Mouse (Mus musculus): ENCODE results near the gene Pde8b.

Pde8b gene

DNA sequence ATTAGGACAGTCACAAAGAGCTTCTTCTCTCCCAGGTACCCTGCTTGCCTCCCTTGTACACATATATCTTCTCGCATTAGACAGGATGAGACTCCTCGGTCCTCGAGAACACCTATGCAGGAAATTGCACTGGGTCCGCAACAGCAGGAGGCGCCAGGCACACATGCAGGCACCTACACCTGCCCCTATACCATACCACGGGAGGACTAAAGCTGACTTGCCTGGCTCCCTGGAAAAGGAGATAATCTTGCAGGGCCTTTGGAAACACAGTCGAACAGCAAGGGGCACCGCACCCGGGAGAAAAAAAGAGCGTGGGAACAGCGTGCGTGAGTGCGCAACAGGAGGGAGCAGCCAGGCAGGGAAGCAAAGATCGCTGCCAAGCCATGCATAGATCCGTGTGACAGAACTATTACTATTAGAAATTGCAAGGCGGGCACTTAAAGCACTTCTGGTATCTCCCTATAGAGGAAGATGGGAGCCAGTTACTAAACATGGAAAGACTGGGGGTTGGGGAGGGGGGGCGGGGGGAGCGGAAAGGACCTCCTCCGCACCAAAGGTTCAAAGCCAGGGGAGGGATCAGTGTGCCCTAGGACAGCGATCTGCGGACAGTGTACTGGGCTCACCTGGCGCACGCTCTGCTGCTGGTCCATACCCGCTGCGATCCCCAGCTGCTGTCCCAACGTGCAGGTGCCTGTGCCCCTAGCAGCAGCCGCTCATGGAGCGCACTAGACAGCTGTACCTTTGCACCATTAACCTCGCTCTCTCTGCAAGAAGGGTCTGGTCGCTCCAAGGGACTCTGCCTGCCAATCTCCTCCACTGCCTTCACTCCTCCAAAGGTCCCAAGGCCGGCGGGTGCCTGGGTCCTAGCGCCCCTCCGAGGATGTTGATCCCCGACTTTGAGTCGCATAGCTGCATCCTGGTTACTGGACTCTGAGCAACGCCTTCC lies at the start of gene Pde8b:
Gene Pde8b (minus strand): TSS at position 826 of the 946 bp plus-strand sequence.
- 4% methylated on average over 37 of the region's 37 CpGs for WGBS

DNA sequence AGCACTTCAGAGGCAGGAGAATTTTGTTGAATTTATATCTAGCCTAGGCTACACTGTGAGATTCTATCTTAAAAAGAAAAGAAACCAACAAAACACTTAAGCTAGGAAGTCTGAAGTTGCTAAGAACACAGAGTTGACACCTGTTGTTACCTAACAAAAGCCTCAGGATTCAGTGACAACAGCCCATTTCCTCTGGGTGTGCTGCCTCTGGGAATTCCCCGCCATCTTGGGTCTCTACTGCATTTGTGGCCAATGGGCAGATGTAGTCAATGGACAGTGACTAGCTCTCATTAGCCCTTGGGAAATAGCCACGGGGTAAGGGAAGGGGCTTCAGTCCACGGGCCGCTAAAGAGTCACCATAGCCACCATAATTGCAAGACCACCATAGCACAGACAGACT lies 41.8 kb upstream of the Pde8b start:
- WGBS, result 51% methylated on average over 4 of the region's 4 CpGs

GRCm38 (mm10) chr13:95288027-95288426 lies 37.9 kb upstream of the Pde8b start:
- WGBS, result 79% methylated on average over 7 of the region's 7 CpGs

GRCm38 (mm10) chr13:95286989-95287388 lies 36.9 kb upstream of the Pde8b start:
- under 1% methylated on average over 7 of the region's 7 CpGs for WGBS

- WGBS, result 66% methylated on average over 6 of the region's 7 CpGs
These were observed 31.9 kb upstream of the Pde8b start for GRCm38 (mm10) chr13:95281740-95282673.

DNA sequence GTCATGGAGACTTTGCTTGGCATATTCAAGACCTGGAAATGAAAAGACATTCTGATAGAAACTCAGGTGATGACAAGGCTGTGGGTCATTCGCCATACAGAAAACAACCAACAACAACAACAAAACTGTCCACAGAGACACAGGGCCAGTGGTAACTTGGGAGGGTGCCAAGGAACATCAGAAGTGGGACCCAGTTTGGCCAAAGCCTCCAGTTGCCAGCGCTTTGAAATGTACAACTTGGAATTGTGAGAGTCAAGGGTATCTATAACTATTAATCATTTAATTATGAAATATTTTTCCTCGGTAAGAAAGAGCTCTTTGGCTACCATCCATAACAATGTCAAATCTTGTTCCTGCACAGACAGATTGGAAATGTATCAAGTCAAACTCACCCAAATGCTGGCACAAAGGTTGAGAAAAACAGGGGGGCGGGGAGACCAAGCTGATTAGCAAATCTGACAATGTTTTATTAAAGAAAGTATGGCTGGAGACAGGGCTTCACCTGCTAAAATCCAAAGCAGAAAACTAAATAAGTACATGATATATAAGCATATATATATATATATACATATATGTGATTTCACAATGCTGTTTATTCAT lies 28.4 kb upstream of the Pde8b start:
- 83% methylated on average over 4 of the region's 4 CpGs for WGBS

DNA sequence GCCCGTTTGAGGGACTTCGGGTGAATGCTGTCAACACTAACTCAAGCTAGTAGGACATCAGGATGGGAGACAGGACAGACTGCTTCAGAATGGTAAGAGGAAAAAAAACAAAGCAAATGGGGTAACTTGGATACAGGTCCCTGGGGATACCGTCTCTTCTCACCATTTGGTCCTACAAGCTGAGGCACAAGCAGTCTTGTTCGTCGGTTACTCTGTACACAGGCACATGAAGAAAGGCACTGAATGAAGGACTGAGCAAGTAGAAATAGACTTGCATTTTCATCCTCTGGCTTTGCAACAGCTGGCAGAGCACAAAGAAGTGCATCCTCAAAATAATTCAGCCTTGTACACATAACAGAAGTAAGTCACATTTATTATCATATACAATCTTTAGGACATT lies 14.6 kb upstream of the Pde8b start:
- 75% methylated on average over 5 of the region's 5 CpGs for WGBS

DNA sequence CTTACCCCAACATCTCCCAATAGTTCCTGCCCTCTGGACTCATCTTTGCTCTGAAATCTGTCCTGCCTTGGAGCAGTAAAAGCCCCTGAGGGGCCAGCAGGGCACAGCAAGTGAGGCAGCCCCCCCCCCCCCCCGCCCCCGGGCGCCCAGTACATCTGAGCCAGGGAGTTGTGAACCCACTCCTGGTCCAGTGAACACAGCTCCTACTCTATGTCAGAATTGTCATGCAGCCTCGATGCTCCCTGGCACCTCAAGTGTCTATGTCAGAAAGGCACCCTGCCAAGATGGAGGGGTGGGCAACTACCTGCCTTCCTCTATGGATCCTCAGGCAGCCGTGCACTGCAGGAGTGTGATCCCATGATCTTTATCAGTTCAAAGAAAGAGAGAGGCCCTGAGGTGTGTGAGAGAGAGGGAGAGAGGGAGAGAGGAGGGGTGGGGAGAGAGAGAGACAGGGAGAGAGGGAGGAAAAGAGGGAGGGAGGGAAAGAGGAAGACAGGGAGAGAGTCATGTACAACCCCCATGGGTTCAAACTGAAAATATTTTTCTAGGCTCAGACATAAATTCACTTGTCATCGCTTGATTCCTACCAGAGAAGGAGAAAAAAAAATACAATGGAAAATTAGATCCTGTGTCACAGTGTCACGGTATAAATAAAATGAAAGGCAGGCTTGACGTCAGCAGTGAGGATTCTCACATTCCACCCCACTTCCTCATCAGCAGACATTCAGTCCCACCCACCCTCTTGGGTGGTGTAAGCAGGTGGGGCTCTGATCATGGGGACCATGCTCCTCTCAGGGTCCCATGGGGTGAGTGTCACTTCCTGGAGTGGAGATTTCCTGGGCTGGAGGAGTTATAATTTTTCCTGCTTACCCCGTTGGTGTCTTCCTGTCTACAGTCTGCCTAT lies 11.0 kb upstream of the Pde8b start:
- 67% methylated on average over 9 of the region's 9 CpGs for WGBS

GRCm38 (mm10) chr13:95260391-95260790 lies 10.3 kb upstream of the Pde8b start:
- 82% methylated on average over 1 of the region's 1 CpGs for WGBS

GRCm38 (mm10) chr13:95257083-95257482 lies 6.9 kb upstream of the Pde8b start:
- WGBS, result 49% methylated on average over 6 of the region's 6 CpGs

DNA sequence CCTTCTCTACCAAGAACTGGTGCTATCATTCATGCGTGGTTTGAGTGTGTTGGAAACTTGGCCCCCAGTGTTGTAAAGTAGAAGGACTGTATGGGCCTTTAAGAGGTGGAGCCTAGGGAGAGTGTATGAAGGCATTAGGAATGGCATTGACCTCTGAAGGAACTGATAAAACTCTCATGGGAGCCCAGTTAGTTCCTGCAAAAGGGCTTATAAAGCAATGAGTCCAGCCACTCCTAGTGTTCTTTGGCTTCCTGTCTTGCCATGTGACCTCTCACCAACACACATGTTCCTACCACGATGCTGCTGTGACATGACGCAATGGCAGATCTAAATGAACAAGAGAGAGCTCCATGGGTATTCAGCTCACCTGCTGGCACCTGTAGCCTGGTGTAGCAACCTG lies 4.9 kb upstream of the Pde8b start:
- 90% methylated on average over 3 of the region's 3 CpGs for WGBS

DNA sequence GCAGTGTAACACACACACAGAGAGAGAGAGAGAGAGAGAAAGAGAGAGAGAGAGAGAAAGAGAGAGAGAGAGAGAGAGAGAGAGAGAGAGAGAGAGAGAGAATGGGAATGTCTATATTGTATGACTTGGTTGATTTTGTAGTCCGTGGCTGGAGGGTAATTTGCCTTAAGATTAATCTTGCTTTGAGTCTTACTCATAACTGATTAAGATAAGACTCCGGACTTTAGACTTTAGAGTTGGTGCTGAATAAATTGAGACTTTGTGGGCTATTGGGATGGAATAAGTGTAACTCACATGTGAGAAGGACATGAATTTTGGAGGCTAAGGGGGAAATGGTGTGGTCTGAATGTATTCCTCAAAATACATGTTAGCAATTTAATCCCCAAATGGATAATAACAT lies 7.1 kb downstream of the Pde8b start:
- 88% methylated on average over 2 of the region's 2 CpGs for WGBS

DNA sequence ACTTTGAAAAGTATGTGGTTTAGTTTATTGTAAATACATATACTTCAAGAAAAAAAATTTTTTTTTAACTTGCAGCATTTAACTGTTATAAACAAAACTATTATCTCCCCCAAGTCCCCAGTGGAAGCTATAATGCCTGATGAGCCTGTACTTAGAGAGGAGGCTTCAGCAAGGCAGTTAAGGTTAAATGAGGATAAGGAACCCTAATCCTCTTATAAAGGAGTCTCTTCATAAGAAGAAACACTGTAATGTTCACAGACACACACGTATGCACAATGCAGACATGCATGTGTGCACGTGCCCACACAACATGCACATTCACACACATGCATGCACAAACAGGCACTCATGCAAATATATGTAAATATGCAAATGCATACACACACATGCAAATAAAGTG lies 12.6 kb downstream of the Pde8b start:
- WGBS, result 61% methylated on average over 2 of the region's 2 CpGs

DNA sequence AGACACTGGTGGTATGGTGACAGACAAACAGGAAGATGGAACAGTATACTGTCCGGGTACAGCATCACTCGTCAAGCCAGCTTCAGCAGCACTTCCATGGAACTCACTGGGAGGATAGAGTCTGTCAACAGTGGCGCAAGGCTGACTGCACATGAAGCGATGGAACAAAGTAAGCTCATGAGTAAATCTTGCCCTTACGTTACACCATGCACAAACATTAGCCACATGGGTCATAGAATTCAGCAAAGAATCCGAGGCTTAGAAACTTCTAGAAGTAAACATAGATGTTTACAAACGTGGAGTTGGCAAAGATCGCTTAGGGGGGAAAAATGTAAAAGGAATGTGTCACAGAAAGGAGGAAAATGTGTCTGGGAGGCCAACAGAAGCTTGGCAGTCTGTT lies 14.9 kb downstream of the Pde8b start:
- WGBS, result 77% methylated on average over 8 of the region's 8 CpGs

DNA sequence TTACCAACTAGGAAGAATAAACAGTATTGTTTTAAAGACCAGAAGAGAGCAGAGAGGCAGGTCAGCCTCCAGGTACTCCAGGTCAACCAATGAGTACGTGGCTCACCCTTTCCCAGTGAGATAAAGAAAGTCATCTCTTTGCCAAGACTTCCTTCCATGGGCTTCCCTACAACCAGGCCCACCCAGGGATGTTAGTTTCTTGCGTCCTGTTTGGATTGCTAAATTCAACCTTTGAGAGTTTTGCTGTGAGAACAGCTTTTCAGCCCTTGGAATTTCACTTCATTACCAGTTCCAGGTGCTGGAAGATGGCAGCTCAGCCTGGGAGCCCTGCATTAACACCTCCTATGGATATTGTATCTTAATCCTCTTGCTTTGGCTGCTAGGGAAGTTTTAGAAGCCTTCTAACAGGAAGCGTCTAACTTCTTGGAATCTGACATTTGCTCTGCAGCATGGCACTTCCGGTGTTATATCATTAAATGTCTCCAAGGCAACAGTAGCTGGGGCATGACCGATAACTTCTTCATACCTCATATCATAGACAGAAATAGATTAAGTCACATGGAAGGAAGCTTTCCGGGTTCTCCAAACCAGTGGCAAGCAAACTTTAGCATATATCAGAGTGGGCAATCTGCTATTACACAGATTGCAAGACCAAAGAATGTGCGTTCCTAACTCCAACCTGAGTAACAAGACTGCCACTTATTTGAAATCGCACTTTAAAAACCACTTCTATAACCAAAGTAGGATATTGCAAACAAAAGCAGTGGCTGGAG lies 18.6 kb downstream of the Pde8b start:
- 69% methylated on average over 8 of the region's 8 CpGs for WGBS

DNA sequence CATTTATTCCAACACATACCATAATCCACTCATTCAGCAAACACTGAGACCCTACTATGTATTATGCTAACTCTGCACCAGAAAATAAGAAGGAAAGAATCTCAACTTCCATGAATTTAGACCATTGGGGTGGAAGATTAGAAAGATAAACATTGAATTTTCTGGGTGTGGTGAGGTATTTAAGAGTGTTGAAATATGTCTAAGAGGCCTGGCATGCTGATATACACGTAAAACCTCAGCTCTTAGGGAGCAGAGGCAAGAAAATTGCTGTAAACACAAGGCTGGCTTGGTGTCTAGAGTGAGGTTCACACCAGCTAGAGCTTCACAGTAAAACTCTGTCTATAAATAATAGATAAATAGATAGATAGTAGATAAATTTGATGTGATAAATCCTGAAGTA lies 19.8 kb downstream of the Pde8b start:
- 77% methylated on average over 1 of the region's 1 CpGs for WGBS

DNA sequence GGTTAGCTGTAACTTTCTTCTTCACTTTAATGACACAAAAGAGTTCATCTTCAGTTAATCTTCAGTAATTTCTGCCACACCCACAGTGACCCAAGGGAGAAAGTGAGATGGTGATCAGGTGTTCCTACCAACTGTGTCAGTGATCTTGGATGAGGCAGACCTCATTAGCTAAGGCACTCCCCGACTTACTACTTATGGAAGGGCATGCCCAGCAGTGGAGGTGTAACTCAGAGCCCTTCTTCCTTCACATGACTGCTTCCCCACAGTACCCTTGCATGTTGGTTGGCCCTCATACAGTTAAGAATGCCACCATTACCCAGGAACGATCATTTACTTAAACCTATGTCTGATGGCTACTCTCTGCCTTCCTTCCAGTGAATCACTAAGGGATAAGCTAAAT lies 25.6 kb downstream of the Pde8b start:
- 86% methylated on average over 2 of the region's 2 CpGs for WGBS

DNA sequence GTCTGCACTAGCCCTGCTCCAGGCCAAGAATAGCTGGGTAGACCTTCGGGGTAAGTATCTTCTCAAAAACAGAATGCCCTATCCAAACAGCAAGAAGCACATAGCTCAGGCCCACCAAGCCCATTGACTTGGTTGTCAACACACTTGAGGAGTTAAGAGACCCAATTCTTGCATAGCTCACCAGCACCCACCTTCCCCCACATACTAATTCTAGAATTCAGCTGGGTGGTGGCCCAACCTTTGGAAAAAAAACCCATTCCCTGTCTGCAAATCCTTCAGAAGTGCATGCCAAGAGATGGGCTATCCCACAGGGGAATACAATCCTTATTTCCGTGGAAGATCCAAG lies 26.7 kb downstream of the Pde8b start:
- 30% methylated on average over 2 of the region's 2 CpGs for WGBS

DNA sequence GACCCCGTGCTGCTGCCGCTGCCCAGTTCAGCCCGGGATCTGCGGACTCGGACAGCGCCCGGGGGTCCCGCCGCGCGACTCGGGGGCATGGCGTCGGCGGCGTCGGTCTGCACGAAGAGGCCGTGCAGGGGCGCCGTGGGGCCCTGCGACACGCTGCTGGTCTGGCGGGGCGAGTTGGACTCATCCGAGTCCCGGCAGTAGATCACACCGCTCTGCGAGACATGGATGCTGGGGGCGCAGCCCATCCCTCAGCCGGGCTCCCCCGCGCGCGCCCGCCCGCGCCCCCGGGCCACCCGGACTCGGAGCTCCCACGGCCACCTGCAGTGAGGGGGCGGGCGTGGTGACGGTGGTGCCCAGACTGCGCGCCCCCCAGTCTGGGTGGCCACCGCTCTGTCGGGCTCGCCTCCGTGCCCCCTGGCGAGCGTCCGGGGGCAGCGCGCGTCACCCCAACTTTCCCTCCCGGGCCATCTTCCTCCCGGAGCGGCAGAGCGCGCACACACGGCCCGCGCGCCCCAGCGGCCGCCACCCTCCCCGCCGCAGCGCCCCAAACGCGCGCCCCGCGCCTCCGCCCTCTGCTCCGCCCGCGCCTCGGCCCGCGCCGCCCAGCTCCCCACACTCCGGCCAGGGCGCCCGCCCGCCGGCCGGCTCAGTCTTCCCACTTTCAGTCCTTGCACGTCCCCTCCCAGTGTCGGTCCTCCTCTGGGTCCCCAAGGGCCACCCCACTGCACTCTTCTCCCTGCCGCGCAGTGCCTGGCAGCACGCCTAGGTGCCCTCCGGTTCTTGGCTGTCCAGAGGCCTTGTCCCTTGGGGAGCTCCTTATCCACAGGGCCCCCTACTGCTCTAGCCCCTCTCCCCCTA lies 27.3 kb downstream of the Pde8b start:
- 2% methylated on average over 83 of the region's 96 CpGs for WGBS

Measured in cerebral cortex, adult 2 months (tissue).